Mouse (Mus musculus) liver, embryonic 14.5 days (tissue): ENCODE measurements around the gene Spag17. TPM values are rescaled to one million over a fixed set of nuclear protein-coding genes. Genes with fewer than 3 reads are reported as not detected.
A peak's percentile ranks its signal among the peaks of the same experiment; 100 is the strongest.

Experiments used
- ATAC-seq: fragments of 200-750 bp; cut with Nextera tagmentation; 2 replicates; pipeline ENCODE4 v1.8.0; 2017; ENCODE audit warnings: moderate number of reproducible peaks, mild to moderate bottlenecking, moderate library complexity; ENCODE audit not compliant: insufficient read depth
- DNase-seq, 3 experiments: peaks; one replicate each; pipeline ENCODE4 v3.0.0-alpha.2; 2012 to 2013; ENCODE audit warnings: low read depth in 3 of 3, low spot score in 3 of 3
- H3K27ac ChIP-seq: fragments of 300-500 bp; sonication (generic); 2 replicates; pipeline ENCODE4 v1.5.1; 2014; ENCODE audit warnings: moderate library complexity, mild to moderate bottlenecking, control low read depth, inconsistent platforms
- H3K27me3 ChIP-seq: fragments of 300-500 bp; sonication (generic); 2 replicates; pipeline ENCODE4 v1.6.1; 2014; ENCODE audit warnings: mild to moderate bottlenecking, low read length, moderate library complexity; ENCODE audit not compliant: control insufficient read depth, insufficient read depth
- H3K36me3 ChIP-seq: fragments of 300-500 bp; sonication (generic); replicated peaks from 2 replicates; pipeline ENCODE4 v1.6.1; 2014; ENCODE audit warnings: low read depth; ENCODE audit not compliant: control insufficient read depth, insufficient read depth
- H3K4me1 ChIP-seq, 2 experiments: fragments of 200-500 bp in 1 of 2; fragments of 300-500 bp in 1 of 2; sonication (generic) in 1 of 2; replicated peaks; 2 replicates each; pipeline ENCODE4 v1.6.1; 2012 to 2014; ENCODE audit warnings: antibody characterized with exemption in 1 of 2, inconsistent platforms in 1 of 2, low read length in 1 of 2; ENCODE audit not compliant: control insufficient read depth in 2 of 2, insufficient read depth in 2 of 2
- H3K4me2 ChIP-seq: fragments of 300-500 bp; sonication (generic); 2 replicates; pipeline ENCODE4 v1.6.1; 2014; ENCODE audit warnings: low read depth, mild to moderate bottlenecking, control low read depth, moderate library complexity
- H3K4me3 ChIP-seq, 2 experiments: fragments of 200-500 bp in 1 of 2; fragments of 300-500 bp in 1 of 2; sonication (generic) in 1 of 2; 2 replicates each; pipeline ENCODE4 v1.5.1; 2012 to 2014; ENCODE audit warnings: low read depth in 2 of 2, low read length in 2 of 2, mild to moderate bottlenecking in 2 of 2, control low read depth in 1 of 2, inconsistent platforms in 1 of 2, moderate library complexity in 1 of 2; ENCODE audit not compliant: insufficient read depth in 1 of 2
- H3K9ac ChIP-seq: fragments of 300-500 bp; sonication (generic); replicated peaks from 2 replicates; pipeline ENCODE4 v1.6.1; 2014; ENCODE audit warnings: mild to moderate bottlenecking, control low read depth, moderate library complexity
- H3K9me3 ChIP-seq: fragments of 300-500 bp; sonication (generic); 2 replicates; pipeline ENCODE4 v1.6.1; 2016; ENCODE audit warnings: low read length, mixed read lengths; ENCODE audit not compliant: control insufficient read depth
- CTCF ChIP-seq: IDR thresholded peaks from 2 replicates; pipeline ENCODE4 v1.5.1; 2016; ENCODE audit warnings: antibody characterized with exemption, low read depth, control low read depth
- EP300 ChIP-seq: IDR thresholded peaks from 2 replicates; pipeline ENCODE4 v1.6.1; 2016; ENCODE audit warnings: antibody characterized with exemption, low read depth
- WGBS: fragments of 180-500 bp; shearing (Covaris S2); extraction: QIAGEN DNeasy Blood & Tissue Kit; methylation state at CpG from one replicate; pipeline ENCODE4 v1.1.7; 2014; ENCODE audit not compliant: insufficient replicate concordance; 5-methylcytosine and 5-hydroxymethylcytosine counted together
- polyA plus RNA-seq, 2 experiments: library from polyadenylated mRNA; depleted of rRNA in 1 of 2; stranded (reverse) in 1 of 2; unstranded in 1 of 2; fragments of >200 nt; fragmentation: Nextera tagmentation in 1 of 2; extraction: Ambion mirVana in 1 of 2; gene quantifications; 2 replicates each; pipeline versions ENCODE4 v1.2.1 to v1.2.3; 2012 to 2014

Spag17 gene
- polyA plus RNA-seq, 2 experiments: 0.02 to 0.09 TPM

DNA sequence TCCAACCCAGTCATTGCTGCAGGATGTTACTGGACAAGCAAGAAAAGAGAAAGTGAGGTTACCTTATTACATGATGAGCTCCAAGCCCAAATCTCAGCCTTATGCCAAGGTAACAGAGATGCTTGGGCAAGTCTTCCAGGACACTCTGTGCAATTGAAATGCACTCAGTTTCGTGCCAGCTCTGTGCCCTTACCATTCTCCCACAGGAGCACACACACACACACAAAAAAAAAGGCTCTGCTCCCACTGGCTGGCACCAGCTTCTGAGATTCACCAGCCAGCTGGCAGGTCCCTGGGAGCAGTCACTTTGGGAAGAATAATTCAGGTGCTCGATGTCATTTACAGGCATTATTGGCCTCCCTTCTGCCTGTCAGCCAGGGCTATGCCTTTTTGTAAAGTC lies 221.5 kb downstream of the Spag17 start:
- no peak overlapping the region for H3K4me2 ChIP-seq
- no peaks in the 10 kb centered on the region for H3K4me1 ChIP-seq
- no peaks in the 10 kb centered on the region for H3K36me3 ChIP-seq
- WGBS: 57% methylated on average over 2 of the region's 2 CpGs
- DNase-seq: no peak
- no peak overlapping the region for H3K27ac ChIP-seq
- H3K9ac ChIP-seq: no peak overlapping the region
- H3K9me3 ChIP-seq: no peaks in the 10 kb centered on the region
- no peak for ATAC-seq
- no peaks in the 10 kb centered on the region for H3K27me3 ChIP-seq
- no peak overlapping the region for H3K4me3 ChIP-seq
- TF ChIP-seq EP300 (no peak), CTCF (no peak)

DNA sequence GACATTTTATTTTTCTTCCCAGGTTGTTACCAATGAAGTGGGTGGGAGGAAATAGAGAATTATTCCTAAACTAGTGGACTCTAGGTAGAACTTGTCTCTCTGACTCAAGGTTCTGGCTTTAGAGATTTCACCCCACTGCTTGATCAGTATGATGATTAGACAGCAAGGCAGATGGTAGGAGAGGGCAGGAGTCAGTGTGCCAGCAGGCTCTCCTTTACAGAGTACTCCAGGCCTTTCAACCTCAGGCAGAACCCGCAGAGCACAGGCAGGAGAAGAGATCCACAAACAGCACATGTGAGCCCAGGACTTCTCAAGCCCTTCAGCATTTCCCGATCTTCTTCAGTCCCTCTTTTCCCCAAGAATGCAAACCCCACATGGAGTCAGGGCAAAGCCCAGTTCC lies 233.5 kb downstream of the Spag17 start:
- no peaks in the 10 kb centered on the region for H3K36me3 ChIP-seq
- DNase-seq: no peak
- no peaks in the 10 kb centered on the region for H3K4me1 ChIP-seq
- no peak overlapping the region for H3K4me2 ChIP-seq
- WGBS: 56% methylated on average over 2 of the region's 2 CpGs
- ATAC-seq: no peak
- no peaks in the 10 kb centered on the region for H3K9me3 ChIP-seq
- no peaks in the 10 kb centered on the region for H3K27me3 ChIP-seq
- TF ChIP-seq CTCF (no peak), EP300 (no peak)
- H3K27ac ChIP-seq: no peak overlapping the region
- no peak overlapping the region for H3K9ac ChIP-seq
- H3K4me3 ChIP-seq: no peak overlapping the region

DNA sequence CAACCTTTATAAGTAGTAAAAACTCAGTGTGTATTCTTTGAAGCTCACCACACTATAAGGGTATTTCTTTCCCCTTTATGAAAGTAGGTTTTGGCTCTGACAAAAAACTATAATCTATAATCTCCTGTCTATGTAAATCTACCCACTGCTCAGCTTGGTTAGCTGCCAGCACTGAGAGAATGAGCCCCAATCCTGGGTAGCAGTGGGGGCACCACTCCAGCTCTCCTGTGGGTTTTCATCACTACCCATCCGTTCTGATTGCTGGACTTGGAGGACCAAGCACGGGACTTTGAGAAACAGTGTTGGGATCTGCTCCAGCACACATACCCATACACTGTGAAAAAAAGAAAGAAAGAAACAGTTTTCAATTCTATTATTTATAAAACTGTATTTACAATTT lies 236.8 kb downstream of the Spag17 start:
- DNase-seq: no peak
- ATAC-seq: no peak
- H3K27me3 ChIP-seq: no peaks in the 10 kb centered on the region
- no peak for TF ChIP-seq CTCF
- TF ChIP-seq EP300: no peak
- WGBS: 52% methylated on average over 2 of the region's 2 CpGs
- H3K9ac ChIP-seq: no peak overlapping the region
- H3K4me2 ChIP-seq: no peak overlapping the region
- no peak overlapping the region for H3K4me3 ChIP-seq
- no peak overlapping the region for H3K27ac ChIP-seq
- no peaks in the 10 kb centered on the region for H3K4me1 ChIP-seq
- no peaks in the 10 kb centered on the region for H3K36me3 ChIP-seq
- H3K9me3 ChIP-seq: no peaks in the 10 kb centered on the region

DNA sequence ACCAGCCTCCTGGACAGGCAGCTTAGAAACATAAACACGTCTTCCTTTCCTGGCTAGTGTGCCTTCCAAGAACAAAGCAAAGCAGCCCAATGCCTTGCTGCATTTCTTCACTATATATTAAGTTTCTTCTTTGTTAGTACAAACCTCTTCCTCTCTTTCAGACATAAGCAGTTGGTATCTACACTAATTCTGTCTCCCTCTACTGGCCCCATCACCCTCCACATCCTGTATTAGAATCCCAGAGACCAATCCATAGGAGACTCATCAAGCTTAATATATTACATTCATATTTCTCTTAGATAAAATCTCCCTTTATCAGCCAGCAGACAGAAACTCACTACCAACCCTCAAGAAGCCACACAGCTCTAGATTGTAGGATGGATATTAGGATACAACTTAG lies 237.2 kb downstream of the Spag17 start:
- no peak overlapping the region for H3K27ac ChIP-seq
- DNase-seq (no peak), ATAC-seq (no peak)
- no peaks in the 10 kb centered on the region for H3K4me1 ChIP-seq
- no peak for TF ChIP-seq CTCF
- H3K4me3 ChIP-seq: no peak overlapping the region
- H3K4me2 ChIP-seq: no peak overlapping the region
- no peaks in the 10 kb centered on the region for H3K36me3 ChIP-seq
- whole genome bisulfite sequencing: 31% methylated on average over 1 of the region's 1 CpGs
- no peak overlapping the region for H3K9ac ChIP-seq
- no peaks in the 10 kb centered on the region for H3K27me3 ChIP-seq
- no peaks in the 10 kb centered on the region for H3K9me3 ChIP-seq

DNA sequence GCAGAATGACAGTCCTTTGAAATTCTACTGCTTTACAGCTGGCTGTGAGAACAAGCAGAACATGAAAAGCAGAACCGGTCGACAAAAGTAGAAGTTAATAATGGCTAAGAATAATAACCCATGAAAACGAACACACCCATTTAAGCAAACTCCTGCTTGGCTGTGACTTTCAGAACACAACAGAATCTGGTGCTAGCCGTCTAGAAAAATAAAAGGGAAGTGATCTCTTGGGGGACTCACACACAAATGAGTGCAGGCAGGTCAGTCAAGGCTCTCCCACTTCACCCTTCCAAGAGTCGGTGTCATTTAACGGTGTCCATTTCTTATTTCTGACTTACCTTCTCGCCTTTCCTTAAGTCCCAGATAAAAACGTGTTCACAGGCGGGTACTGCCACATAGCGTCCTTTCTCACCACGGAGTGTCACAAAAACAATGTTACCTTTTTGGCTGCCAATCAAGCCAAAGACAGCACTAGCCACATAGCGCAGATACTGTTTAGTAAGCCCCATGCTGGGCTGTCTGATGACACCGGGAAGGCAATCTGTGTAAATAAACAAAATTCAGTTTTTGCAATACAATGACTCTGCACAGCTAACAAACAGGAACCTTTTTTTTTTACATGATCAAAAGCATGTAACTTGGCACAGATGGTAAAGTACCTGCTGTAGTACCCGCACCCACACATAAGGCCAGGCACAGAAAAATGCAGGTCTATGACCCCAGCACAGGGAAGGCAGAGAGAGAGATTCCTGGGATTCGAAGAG lies 275.7 kb downstream of the Spag17 start:
- H3K36me3 ChIP-seq: peaks cover 16% of the 10 kb centered on the region
- H3K27me3 ChIP-seq: no peaks in the 10 kb centered on the region
- TF ChIP-seq EP300: no peak
- H3K9me3 ChIP-seq: no peaks in the 10 kb centered on the region
- WGBS: 71% methylated on average over 15 of the region's 15 CpGs
- ATAC-seq: no peak
- peak overlapping the region; percentile 65 to 88 for H3K4me3 ChIP-seq
- no peak overlapping the region for H3K27ac ChIP-seq
- no peak for DNase-seq
- H3K4me1 ChIP-seq: peaks cover 6 to 10% of the 10 kb centered on the region in 2 experiments
- H3K9ac ChIP-seq: peak overlapping the region; percentile 93; the same call in 1 of the 2 replicates
- H3K4me2 ChIP-seq: peak overlapping the region; percentile 94
